Mouse (Mus musculus) small intestine, adult 2 months (tissue): ENCODE data around the gene Exoc3l2. TPM values are rescaled to one million over a fixed set of nuclear protein-coding genes. Genes with fewer than 3 reads are reported as not detected.

ENCODE experiments used
- H3K27ac ChIP-seq: fragments of 200-500 bp; 2 replicates; pipeline ENCODE4 v1.5.1; 2012; ENCODE audit warnings: low read depth, low read length, control low read depth, inconsistent platforms; ENCODE audit not compliant: insufficient read depth
- H3K27me3 ChIP-seq: fragments of 200-500 bp; 2 replicates; pipeline ENCODE4 v1.6.1; 2012; ENCODE audit warnings: mild to moderate bottlenecking, moderate library complexity, low read length, inconsistent platforms; ENCODE audit not compliant: control insufficient read depth, insufficient read depth
- H3K36me3 ChIP-seq: fragments of 200-500 bp; 2 replicates; pipeline ENCODE4 v1.6.1; 2012; ENCODE audit warnings: mild to moderate bottlenecking, low read length, control low read depth, inconsistent platforms; ENCODE audit not compliant: control insufficient read depth, insufficient read depth
- H3K4me1 ChIP-seq: fragments of 200-500 bp; 2 replicates; pipeline ENCODE4 v1.6.1; 2012; ENCODE audit warnings: low read length, inconsistent platforms, mixed read lengths; ENCODE audit not compliant: control insufficient read depth, insufficient read depth, insufficient read length
- H3K4me3 ChIP-seq: fragments of 200-500 bp; 2 replicates; pipeline ENCODE4 v1.5.1; 2012; ENCODE audit warnings: low read depth, mild to moderate bottlenecking, control low read depth, inconsistent platforms, low read length, moderate library complexity
- CTCF ChIP-seq: fragments of 200-500 bp; IDR thresholded peaks from 2 replicates; pipeline ENCODE4 v1.5.1; 2012; ENCODE audit warnings: low read depth, mild to moderate bottlenecking, control low read depth, inconsistent platforms, low read length, moderate library complexity, mixed read lengths; ENCODE audit not compliant: insufficient replicate concordance, insufficient read length; ENCODE audit errors: extremely low read depth
- POLR2A ChIP-seq: fragments of 200-500 bp; IDR thresholded peaks from 2 replicates; pipeline ENCODE4 v1.6.1; 2012; ENCODE audit warnings: low read depth, mild to moderate bottlenecking, control low read depth, inconsistent platforms, low read length, moderate library complexity
- WGBS: fragments of 180-500 bp; shearing (Covaris S2); methylation state at CpG from one replicate; pipeline ENCODE4 v1.1.7; 2018; 5-methylcytosine and 5-hydroxymethylcytosine counted together
- polyA plus RNA-seq: library from polyadenylated mRNA; depleted of rRNA; stranded (reverse); fragments of >200 nt; gene quantifications from 2 replicates; pipeline ENCODE4 v1.2.3, GENCODE M21; 2012

Exoc3l2 gene
- polyA plus RNA-seq, 1 experiment, result 12.0 TPM

GRCm38 (mm10) chr7:19501658-19502057, 38.5 kb downstream of the Exoc3l2 start:
- H3K4me3 ChIP-seq, result no peak overlapping the region
- H3K36me3 ChIP-seq, result no peaks in the 10 kb centered on the region
- H3K27ac ChIP-seq, result peak overlapping the region; percentile 25; the same call in 1 of the 2 replicates
- TF ChIP-seq POLR2A (no peak), CTCF (no peak)
- H3K27me3 ChIP-seq, result no peaks in the 10 kb centered on the region
- WGBS, result 79% methylated on average over 4 of the region's 4 CpGs
- peaks cover 2% of the 10 kb centered on the region; the same call in 1 of the 2 replicates for H3K4me1 ChIP-seq

- TF ChIP-seq CTCF (peak; percentile 78; the same call in 1 of the 2 replicates), POLR2A (no peak)
- WGBS, result 22% methylated on average over 5 of the region's 5 CpGs
- Histone ChIP-seq H3K27me3 (no peaks in the 10 kb centered on the region), H3K36me3 (no peaks in the 10 kb centered on the region), H3K27ac (no peak overlapping the region), H3K4me1 (peaks cover 10% of the 10 kb centered on the region), H3K4me3 (no peak overlapping the region)
Observed at GRCm38 (mm10) chr7:19503481-19504068, 40.4 kb downstream of the Exoc3l2 start.

- no peak overlapping the region for H3K4me3 ChIP-seq
Observed at GRCm38 (mm10) chr7:19506326-19506725, 43.2 kb downstream of the Exoc3l2 start.

DNA sequence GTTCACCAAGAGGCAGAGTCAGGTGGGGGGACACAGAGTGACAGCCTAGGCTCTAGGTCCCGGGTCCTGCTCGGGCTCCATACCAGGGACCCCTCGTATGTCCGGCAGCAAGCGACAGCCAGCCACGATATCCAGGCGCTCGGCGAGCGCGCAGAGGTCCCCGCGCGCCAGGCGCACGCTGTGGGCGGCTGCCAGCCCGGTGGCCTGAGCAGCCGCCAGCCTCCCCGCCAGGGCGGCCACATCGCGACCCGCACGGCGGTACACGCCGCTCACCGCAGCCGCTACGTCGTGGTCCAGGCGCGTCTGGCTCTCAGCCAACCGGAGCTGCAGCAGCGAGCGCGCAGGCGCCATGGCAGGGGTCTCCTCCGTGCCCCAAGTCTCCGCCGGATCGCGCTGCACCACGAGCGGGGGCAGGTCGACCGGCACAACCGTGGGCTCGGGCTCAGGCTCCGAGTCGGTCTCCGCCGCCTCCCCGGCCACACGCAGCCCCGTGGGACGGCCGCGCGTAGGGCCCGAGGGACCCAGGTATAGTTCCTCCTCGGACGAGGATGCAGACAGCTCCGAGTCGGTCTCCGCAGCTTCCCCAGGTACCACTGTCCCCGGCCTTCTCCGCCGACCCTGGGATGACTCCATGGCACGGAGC, 44.0 kb downstream of the Exoc3l2 start:
- H3K4me3 ChIP-seq, result peak overlapping the region; percentile 83
- H3K4me1 ChIP-seq, result peaks cover 16% of the 10 kb centered on the region
- TF ChIP-seq POLR2A (no peak), CTCF (no peak)
- H3K36me3 ChIP-seq, result no peaks in the 10 kb centered on the region
- WGBS, result 7% methylated on average over 71 of the region's 71 CpGs
- H3K27me3 ChIP-seq, result no peaks in the 10 kb centered on the region
- no peak overlapping the region for H3K27ac ChIP-seq

More at GRCm38 (mm10) chr7:19506326-19506725, 43.2 kb downstream of the Exoc3l2 start:
- Histone ChIP-seq H3K27me3 (no peaks in the 10 kb centered on the region), H3K36me3 (no peaks in the 10 kb centered on the region), H3K27ac (no peak overlapping the region), H3K4me1 (peaks cover 16% of the 10 kb centered on the region)
- WGBS, result 68% methylated on average over 6 of the region's 6 CpGs
- TF ChIP-seq POLR2A (no peak), CTCF (no peak)

- H3K36me3 ChIP-seq, result no peaks in the 10 kb centered on the region
- TF ChIP-seq CTCF (no peak), POLR2A (no peak)
- H3K4me3 ChIP-seq, result peak overlapping the region; percentile 83
- no peaks in the 10 kb centered on the region for H3K27me3 ChIP-seq
- WGBS, result 4% methylated on average over 18 of the region's 18 CpGs
- H3K4me1 ChIP-seq, result peaks cover 16% of the 10 kb centered on the region
- H3K27ac ChIP-seq, result no peak overlapping the region
Observed at GRCm38 (mm10) chr7:19507612-19507981, 44.5 kb downstream of the Exoc3l2 start.

- H3K4me3 ChIP-seq, result peak within 1 kb of the TSS; percentile 83
- no peaks in the 10 kb centered on the region for H3K36me3 ChIP-seq
- no peaks in the 10 kb centered on the region for H3K27me3 ChIP-seq
- WGBS, result under 1% methylated on average over 56 of the region's 56 CpGs
- TF ChIP-seq CTCF, result no peak; the same call in 1 of the 2 replicates
- TF ChIP-seq POLR2A, result peak; percentile 64
- H3K4me1 ChIP-seq, result peaks cover 16% of the 10 kb centered on the region
- peak within 1 kb of the TSS; percentile 69 for H3K27ac ChIP-seq
Observed at GRCm38 (mm10) chr7:19508150-19508923, 45.2 kb downstream of the Exoc3l2 start, which contains the start of the genes Bloc1s3 and Trappc6a. Gene Bloc1s3, minus strand, starts transcription at chr7:19508367. Gene Trappc6a, plus strand, starts transcription at chr7:19508395.

GRCm38 (mm10) chr7:19508924-19509568, 45.9 kb downstream of the Exoc3l2 start:
- TF ChIP-seq CTCF (no peak), POLR2A (no peak)
- Histone ChIP-seq H3K27ac (no peak overlapping the region), H3K4me3 (peak overlapping the region; percentile 83), H3K27me3 (no peaks in the 10 kb centered on the region), H3K4me1 (peaks cover 14% of the 10 kb centered on the region), H3K36me3 (no peaks in the 10 kb centered on the region)
- WGBS, result 5% methylated on average over 15 of the region's 15 CpGs
